Mouse (Mus musculus): Measurements from ENCODE around the gene Zfp280d.

The Zfp280d gene

DNA sequence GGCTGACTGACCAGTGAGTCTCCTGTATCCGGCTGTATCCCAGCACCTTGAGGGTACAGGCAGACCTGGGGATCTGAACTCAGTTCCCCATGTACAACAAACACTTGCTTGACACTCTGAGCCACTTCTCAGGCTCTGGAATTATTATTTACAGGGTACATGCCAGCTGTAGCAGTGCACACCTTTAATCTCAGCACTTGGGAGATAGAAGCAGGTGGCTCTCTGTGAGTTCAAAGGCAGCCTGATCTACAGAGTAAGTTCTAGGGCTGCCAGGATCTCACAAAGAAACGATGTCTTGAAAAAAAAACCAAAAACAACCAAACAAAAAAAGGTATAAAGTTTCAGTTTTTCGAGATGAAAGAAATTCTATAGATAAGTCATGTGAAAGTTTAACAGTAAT, 101.0 kb downstream of the Zfp280d start:
- WGBS = 85% methylated on average over 3 of the region's 3 CpGs

- 88% methylated on average over 7 of the region's 7 CpGs for WGBS
Observed at GRCm38 (mm10) chr9:72385786-72386185, 111.1 kb downstream of the Zfp280d start.

- 91% methylated on average over 4 of the region's 4 CpGs for WGBS
Observed at GRCm38 (mm10) chr9:72388934-72389333, 114.3 kb downstream of the Zfp280d start.

- 78% methylated on average over 14 of the region's 14 CpGs for WGBS
Observed at GRCm38 (mm10) chr9:72389431-72390002, 114.9 kb downstream of the Zfp280d start.

DNA sequence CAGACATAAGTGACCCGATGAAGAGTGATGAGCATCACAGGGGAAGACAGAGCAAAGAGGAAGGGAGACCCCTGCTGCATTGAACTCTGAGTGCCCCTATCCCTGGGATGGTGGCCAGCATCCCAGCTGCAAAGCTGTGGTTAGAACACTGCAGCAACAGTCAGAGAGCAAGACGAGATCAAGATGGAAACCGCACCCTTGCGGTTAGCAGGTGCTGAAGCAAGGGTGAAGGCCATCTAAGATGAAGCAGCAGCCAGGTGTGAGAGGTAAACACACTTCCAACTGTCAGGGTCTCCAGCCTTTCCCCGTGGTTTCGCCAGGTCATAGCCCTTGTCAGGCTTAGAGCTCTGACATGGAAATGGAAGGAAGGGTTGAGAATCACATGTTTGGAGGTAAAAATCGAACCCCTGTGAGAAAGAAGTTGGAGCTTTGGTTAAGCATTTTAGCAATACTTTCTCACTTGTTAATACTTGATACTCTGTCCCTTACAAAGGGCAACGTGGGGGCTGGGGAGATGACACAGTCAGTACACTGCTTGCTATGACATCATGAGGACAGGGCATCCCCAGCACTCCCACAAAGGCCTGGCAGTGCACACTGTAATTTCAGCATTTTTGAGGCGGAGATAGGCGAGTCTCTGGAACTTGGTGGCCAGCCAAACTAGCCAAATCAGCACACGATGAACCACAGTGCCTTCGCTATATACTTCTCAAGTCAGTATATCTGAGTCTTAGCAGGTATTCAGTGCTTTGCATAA, 115.8 kb downstream of the Zfp280d start:
- WGBS = 85% methylated on average over 12 of the region's 12 CpGs

- 81% methylated on average over 7 of the region's 7 CpGs for WGBS
Observed at GRCm38 (mm10) chr9:72392686-72393085, 118.0 kb downstream of the Zfp280d start.

- WGBS = 68% methylated on average over 15 of the region's 15 CpGs
Observed at GRCm38 (mm10) chr9:72393238-72393637, 118.6 kb downstream of the Zfp280d start.

GRCm38 (mm10) chr9:72393869-72394341, 119.2 kb downstream of the Zfp280d start:
- 43% methylated on average over 8 of the region's 8 CpGs for WGBS

DNA sequence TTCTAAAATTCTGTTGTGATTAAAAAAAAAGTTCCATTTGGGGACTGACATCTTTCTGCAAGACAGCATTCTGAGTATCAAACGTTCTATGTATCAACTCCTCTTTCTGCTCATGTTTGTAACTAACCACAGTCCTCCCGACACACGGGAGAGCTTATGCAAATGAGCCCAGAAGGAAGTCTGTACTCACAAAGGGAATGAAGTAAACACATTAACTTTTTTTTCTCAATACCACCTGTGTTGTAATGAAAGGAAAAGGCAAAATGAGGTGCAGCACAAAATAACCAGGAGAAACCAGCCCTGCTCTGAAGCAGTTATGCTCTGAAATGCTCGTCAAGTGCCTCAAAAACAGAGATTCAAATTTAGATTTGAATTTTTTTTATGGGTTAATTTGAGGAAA, 125.5 kb downstream of the Zfp280d start:
- WGBS = 21% methylated on average over 4 of the region's 4 CpGs

DNA sequence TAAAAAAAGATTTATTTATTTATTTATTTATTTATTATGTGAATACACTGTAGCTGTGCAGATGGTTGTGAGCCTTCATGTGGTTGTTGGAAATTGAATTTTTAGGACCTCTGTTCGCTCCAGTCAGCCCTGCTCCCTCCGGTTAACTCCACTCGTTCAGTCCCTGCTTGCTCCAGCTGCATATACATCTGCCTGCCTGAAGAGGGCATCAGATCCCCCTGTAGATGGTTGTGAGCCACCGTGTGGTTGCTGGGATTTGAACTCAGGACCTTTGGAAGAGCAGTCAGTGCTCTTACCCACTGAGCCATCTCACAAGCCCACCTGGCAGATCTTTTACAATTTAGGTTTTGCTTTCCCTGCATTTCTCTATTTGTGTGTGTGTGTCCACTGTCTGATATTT, 127.1 kb downstream of the Zfp280d start:
- WGBS = 74% methylated on average over 4 of the region's 4 CpGs

DNA sequence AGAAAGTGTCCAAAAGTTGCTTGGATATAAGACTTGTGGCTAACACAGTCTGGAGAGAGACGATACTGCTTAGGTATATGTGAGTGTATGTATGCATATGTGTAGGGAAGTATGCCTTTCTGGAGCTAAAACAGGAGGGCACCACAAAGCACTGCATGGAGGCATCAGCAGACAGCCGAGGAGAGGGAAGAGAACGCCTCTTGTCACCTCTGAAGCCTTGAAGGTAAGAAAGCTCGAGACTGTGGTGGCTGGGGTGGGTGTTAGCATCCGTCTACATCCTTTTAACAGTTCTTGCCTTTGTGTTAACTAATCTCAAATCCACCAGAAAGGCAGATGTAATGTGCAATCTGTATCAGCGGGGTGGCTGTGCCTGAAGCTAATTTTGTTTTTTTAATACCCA, 128.8 kb downstream of the Zfp280d start:
- 59% methylated on average over 6 of the region's 6 CpGs for WGBS

DNA sequence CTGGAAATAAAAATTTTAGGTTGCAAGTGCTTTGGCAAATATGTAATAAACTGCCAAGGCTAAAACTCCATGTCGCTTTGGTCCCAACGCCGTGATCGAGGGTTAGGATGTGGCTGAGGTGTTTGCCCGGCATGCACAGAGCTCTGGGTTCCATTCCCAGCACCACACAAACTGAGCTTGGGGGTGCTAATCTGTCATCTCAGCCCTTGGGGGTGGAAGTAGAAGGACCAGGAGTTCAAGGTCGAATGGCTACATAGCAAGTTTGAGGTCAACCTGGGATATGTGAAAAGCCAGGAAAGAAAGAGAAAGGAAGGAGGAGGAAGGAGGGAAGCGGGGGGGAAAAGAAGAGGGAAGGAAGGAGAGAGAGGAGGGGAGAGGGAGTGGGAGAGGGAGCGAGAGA, 129.8 kb downstream of the Zfp280d start:
- WGBS = 93% methylated on average over 8 of the region's 8 CpGs

- WGBS = 87% methylated on average over 3 of the region's 3 CpGs
Observed at GRCm38 (mm10) chr9:72404934-72405333, 130.3 kb downstream of the Zfp280d start.

DNA sequence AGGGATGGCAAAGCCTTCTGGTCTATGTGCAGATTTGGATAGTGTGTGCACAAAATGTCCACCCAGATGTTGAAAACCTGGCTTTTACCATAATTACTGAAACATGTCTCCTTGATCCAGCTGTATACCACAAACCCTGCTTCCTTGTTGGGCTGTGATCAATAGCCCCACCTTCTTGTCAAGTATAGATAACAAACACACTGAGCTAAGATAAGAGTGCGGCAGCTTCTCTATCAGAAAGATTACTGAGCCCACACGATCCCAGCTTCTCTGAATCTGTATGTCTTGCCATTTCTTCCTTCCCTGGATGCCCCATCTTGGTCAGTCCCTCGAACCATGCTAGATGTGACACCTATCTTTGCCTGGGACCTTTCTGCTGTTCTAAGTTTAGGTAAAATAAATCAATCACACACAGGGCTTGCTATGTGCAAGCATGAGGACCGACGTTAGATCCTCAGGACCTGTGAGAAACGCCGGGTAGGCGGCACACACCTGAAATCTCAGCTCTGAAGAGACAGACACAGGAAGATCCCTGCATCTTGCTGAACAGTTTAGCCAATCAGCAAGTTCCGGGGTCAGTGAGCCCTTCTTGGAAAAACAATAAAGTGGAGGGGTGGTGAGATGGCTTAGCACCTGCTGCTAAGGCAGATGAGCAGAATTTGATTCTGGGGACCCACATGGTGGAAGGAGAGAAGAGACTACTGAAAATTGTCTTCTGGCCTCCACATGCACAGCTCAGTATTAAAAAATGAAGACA, 131.4 kb downstream of the Zfp280d start:
- 94% methylated on average over 9 of the region's 9 CpGs for WGBS

GRCm38 (mm10) chr9:72408131-72408586, 133.5 kb downstream of the Zfp280d start:
- WGBS = 3% methylated on average over 12 of the region's 12 CpGs

- WGBS = 74% methylated on average over 15 of the region's 15 CpGs
Observed at GRCm38 (mm10) chr9:72409381-72410225, 134.9 kb downstream of the Zfp280d start.

DNA sequence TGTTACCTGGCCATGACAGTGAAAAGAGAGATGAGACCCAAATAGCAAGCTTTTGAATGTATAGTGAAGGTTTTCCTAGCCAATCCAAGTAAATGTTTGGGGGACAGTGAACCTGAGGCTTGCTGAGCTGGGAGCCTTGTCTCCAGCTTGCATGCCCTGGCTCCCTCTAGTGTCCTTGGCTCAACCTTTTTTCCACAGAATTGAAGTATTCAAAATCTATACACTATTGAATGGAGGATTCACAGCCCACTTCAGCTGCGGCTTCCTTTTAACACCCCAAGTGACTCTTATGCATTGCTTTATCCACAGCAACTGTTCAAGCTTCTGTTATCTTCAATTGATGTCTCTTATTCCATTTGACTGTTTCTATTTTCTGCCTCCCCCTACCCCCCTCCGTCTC, 137.1 kb downstream of the Zfp280d start:
- WGBS = 62% methylated on average over 2 of the region's 2 CpGs

Data from cerebral cortex, adult 2 months (tissue).